In genomic region chr1:64091591-64091990, GRCm38 (mm10) we compare ENCODE assay signal across 19 mouse cellular contexts. TPM values are rescaled to one million over a fixed set of nuclear protein-coding genes. Genes with fewer than 3 reads are reported as not detected.
DNase-seq lines count a peak whose midpoint lies in the region; ATAC-seq and TF ChIP-seq lines count a peak whose summit lies in the region.
"Had no signal": no experiment of that assay in that cellular context is flagged by ENCODE, and none has a peak within 500 bp of the region (broad histone marks: within the 10 kb centered on the region; RNA-seq: fewer than 3 reads in every experiment).

No protein-coding gene starts in this region.

- no peak for TF ChIP-seq CTCF in gastrocnemius, adult 2 months (IDR thresholded peaks at IDR 0.05)

- no peak overlapping the region for H3K9ac ChIP-seq in hindbrain, embryonic 11.5 days (ENCODE audit: low read depth, low read length)
- no peak overlapping the region for H3K9ac ChIP-seq in hindbrain, embryonic 16.5 days (ENCODE audit: low read depth, low read length)
- H3K9ac ChIP-seq in hindbrain, embryonic 13.5 days: no peak overlapping the region
- H3K9ac ChIP-seq: forebrain, embryonic 13.5 days; forebrain, postnatal 0 days; heart, embryonic 12.5 days had no signal

- H3K27me3 ChIP-seq in hindbrain, embryonic 11.5 days (ENCODE audit: control insufficient read depth, insufficient read depth, low read length): no peaks in the 10 kb centered on the region
- no peaks in the 10 kb centered on the region for H3K27me3 ChIP-seq in hindbrain, embryonic 16.5 days (replicated peaks; ENCODE audit: control insufficient read depth, insufficient read depth, low read length)
- no peaks in the 10 kb centered on the region for H3K27me3 ChIP-seq in hindbrain, embryonic 13.5 days
- H3K27me3 ChIP-seq: forebrain, embryonic 13.5 days; heart, embryonic 12.5 days; Patski had no signal

- no peak overlapping the region for H3K4me3 ChIP-seq in gastrocnemius, adult 2 months
- H3K4me3 ChIP-seq in hindbrain, embryonic 11.5 days (ENCODE audit: low read depth, low read length): no peak overlapping the region
- no peak overlapping the region for H3K4me3 ChIP-seq in hindbrain, embryonic 16.5 days (ENCODE audit: low read length)
- H3K4me3 ChIP-seq in hindbrain, embryonic 13.5 days: no peak overlapping the region
- H3K4me3 ChIP-seq: forebrain, embryonic 13.5 days; heart, embryonic 12.5 days had no signal

- peak overlapping the region; percentile 38 for H3K27ac ChIP-seq in gastrocnemius, adult 2 months
- no peak overlapping the region for H3K27ac ChIP-seq in hindbrain, embryonic 11.5 days (ENCODE audit: low read depth, low read length)
- H3K27ac ChIP-seq in hindbrain, embryonic 16.5 days (ENCODE audit: low read depth, low read length): no peak overlapping the region
- H3K27ac ChIP-seq in hindbrain, embryonic 13.5 days: peak overlapping the region; percentile 37; the same call in 1 of the 2 replicates
- H3K27ac ChIP-seq: forebrain, embryonic 13.5 days had no signal

- H3K4me2 ChIP-seq in hindbrain, embryonic 11.5 days (replicated peaks; ENCODE audit: low read depth, low read length): no peak overlapping the region
- H3K4me2 ChIP-seq in hindbrain, embryonic 16.5 days (ENCODE audit: low read length): no peak overlapping the region
- no peak overlapping the region for H3K4me2 ChIP-seq in hindbrain, embryonic 13.5 days
- H3K4me2 ChIP-seq: forebrain, embryonic 13.5 days; heart, embryonic 12.5 days had no signal

- DNase-seq in gastrocnemius, adult 2 months: no peak
- DNase-seq in gastrocnemius, postnatal 14 days: no peak
- DNase-seq in hindbrain, embryonic 11.5 days (ENCODE audit: low spot score): peak; percentile 31
- DNase-seq in testis, postnatal 10 days (ENCODE audit: low spot score): no peak
- no peak for DNase-seq in c-Kit-positive CD71-positive TER-119-positive erythroid progenitor cells, embryonic 14.5 days (ENCODE audit: low spot score)
- DNase-seq: adrenal gland, postnatal 14 days; cerebellum, adult 11 months; cerebellum, adult 9-10 months; cerebellum, postnatal 36 days; forebrain, postnatal 0 days; heart, postnatal 4 days; kidney, adult 2 months had no signal

- no peaks in the 10 kb centered on the region for H3K9me3 ChIP-seq in hindbrain, embryonic 11.5 days (ENCODE audit: control insufficient read depth, low read length)
- no peaks in the 10 kb centered on the region for H3K9me3 ChIP-seq in hindbrain, embryonic 16.5 days (ENCODE audit: control insufficient read depth, low read length)
- H3K9me3 ChIP-seq in hindbrain, embryonic 13.5 days: no peaks in the 10 kb centered on the region
- H3K9me3 ChIP-seq: forebrain, embryonic 13.5 days; heart, embryonic 12.5 days had no signal

- H3K4me1 ChIP-seq in hindbrain, embryonic 11.5 days (replicated peaks; ENCODE audit: control insufficient read depth, insufficient read depth, low read length): no peaks in the 10 kb centered on the region; the same call in 1 of the 2 replicates
- peaks cover 36% of the 10 kb centered on the region for H3K4me1 ChIP-seq in hindbrain, embryonic 16.5 days (ENCODE audit: control insufficient read depth, insufficient read depth, low read depth, low read length)
- peaks cover 67% of the 10 kb centered on the region for H3K4me1 ChIP-seq in hindbrain, embryonic 13.5 days (replicated peaks)

- ATAC-seq in hindbrain, embryonic 11.5 days (ENCODE audit: low FRiP score): 0 out of 2 replicates have a peak, but pooled peaks have one; percentile 42
- ATAC-seq in hindbrain, embryonic 16.5 days: no peak
- ATAC-seq in hindbrain, embryonic 13.5 days (ENCODE audit: low FRiP score): no peak
- ATAC-seq: activated CD4-positive, CD25-positive, alpha-beta regulatory T cell, adult 4 months; forebrain, embryonic 13.5 days; forebrain, postnatal 0 days; intestine, embryonic 16.5 days; Patski had no signal

- H3K36me3 ChIP-seq in hindbrain, embryonic 11.5 days (ENCODE audit: control insufficient read depth, insufficient read depth, low read length): no peaks in the 10 kb centered on the region
- no peaks in the 10 kb centered on the region for H3K36me3 ChIP-seq in hindbrain, embryonic 16.5 days (ENCODE audit: control insufficient read depth, insufficient read depth, low read length)
- H3K36me3 ChIP-seq in hindbrain, embryonic 13.5 days: no peaks in the 10 kb centered on the region

- WGBS in hindbrain, embryonic 11.5 days: 69% methylated on average over 9 of the region's 9 CpGs
- WGBS in hindbrain, embryonic 16.5 days: 52% methylated on average over 9 of the region's 9 CpGs
- 46% methylated on average over 9 of the region's 9 CpGs for WGBS in hindbrain, embryonic 13.5 days

- intact Hi-C loops in gastrocnemius, adult 2 months (cut with DNase I): no loop called here
- intact Hi-C loops in gastrocnemius, postnatal 14 days (cut with DNase I; ENCODE audit: low total_unique reads): no loop called here

RNA-seq across cellular contexts. Expression of gene Klf7, which starts 30.5 kb away (rescaled TPM):
- 10 to 100 TPM in 1 of 2 experiments, 1 to 10 TPM in 1; 7.6 to 12.6 TPM for total RNA-seq in gastrocnemius, adult 2 months (2021)
- 10 to 100 TPM in 1 of 2 experiments, 1 to 10 TPM in 1; 9.2 to 10.6 TPM for total RNA-seq in gastrocnemius, postnatal 14 days (2021)
- polyA plus RNA-seq in hindbrain, embryonic 11.5 days (2014; fragmentation: Nextera tagmentation; extraction: Ambion mirVana): 31.4 and 33.6 TPM in 2 replicates
- polyA plus RNA-seq in hindbrain, embryonic 16.5 days (2015; fragmentation: Nextera tagmentation; extraction: Ambion mirVana): 118 and 127 TPM in 2 replicates
- polyA plus RNA-seq in hindbrain, embryonic 13.5 days (2015; fragmentation: Nextera tagmentation; extraction: Ambion mirVana): 93.3 and 100 TPM in 2 replicates

Comparison
In these comparisons a context has a peak if more than half of its experiments do, and no peak if none do; other contexts are left out.
1. H3K27ac ChIP-seq: peak in gastrocnemius, adult 2 months (single experiment) and hindbrain, embryonic 13.5 days (single experiment); none in hindbrain, embryonic 11.5 days (single experiment) and hindbrain, embryonic 16.5 days (single experiment).